Mouse (Mus musculus) E14TG2a.4 (cell line): ENCODE measurements around the gene Nr2f2.
A peak's percentile ranks its signal among the peaks of the same experiment; 100 is the strongest.

Source experiments
- H3K27me3 ChIP-seq: 2 replicates; pipeline ENCODE4 v1.6.1; 2014; ENCODE audit warnings: low read length, control low read depth; ENCODE audit not compliant: insufficient read depth
- H3K36me3 ChIP-seq: 2 replicates; pipeline ENCODE4 v1.6.1; 2014; ENCODE audit warnings: low read length, control low read depth; ENCODE audit not compliant: insufficient read depth
- H3K4me1 ChIP-seq: replicated peaks from 2 replicates; pipeline ENCODE4 v1.6.1; 2014; ENCODE audit warnings: low read depth, low read length, control low read depth
- H3K4me3 ChIP-seq: replicated peaks from 2 replicates; pipeline ENCODE4 v1.5.1; 2014; ENCODE audit warnings: mild to moderate bottlenecking, low read length
- H3K9me3 ChIP-seq: 2 replicates; pipeline ENCODE4 v1.6.1; 2014; ENCODE audit warnings: low read length, control low read depth
- CTCF ChIP-seq: conservative IDR thresholded peaks from 2 replicates; pipeline ENCODE4 v1.5.1; 2014; ENCODE audit warnings: low read length
- NANOG ChIP-seq: IDR thresholded peaks from 2 replicates; pipeline ENCODE4 v1.6.1; 2014; ENCODE audit warnings: borderline replicate concordance, low read length, mixed read lengths
- POU5F1 ChIP-seq: IDR thresholded peaks from 2 replicates; pipeline ENCODE4 v1.6.1; 2014; ENCODE audit warnings: low read length, borderline replicate concordance

Nr2f2 gene

DNA sequence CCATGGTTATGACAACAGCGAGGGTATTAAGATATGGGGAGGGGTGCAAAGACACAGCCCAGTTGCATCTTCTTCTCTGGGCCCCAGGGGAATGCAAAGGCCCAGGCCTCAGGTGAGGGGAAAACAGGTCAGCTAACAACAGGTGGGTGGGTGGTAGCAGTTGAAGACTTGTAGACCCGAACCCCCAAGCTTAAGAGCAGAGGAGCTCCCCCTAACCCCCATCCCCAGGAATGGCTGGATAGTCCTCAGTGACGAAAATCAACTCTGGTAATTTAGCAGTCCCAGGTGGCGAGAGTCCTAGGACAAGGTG lies 2.2 kb upstream of the Nr2f2 start:
- peaks cover 81% of the 10 kb centered on the region for H3K27me3 ChIP-seq
- no peaks in the 10 kb centered on the region for H3K9me3 ChIP-seq
- H3K4me3 ChIP-seq = no peak overlapping the region
- no peak for TF ChIP-seq CTCF
- TF ChIP-seq POU5F1 = no peak
- no peak for TF ChIP-seq NANOG
- H3K4me1 ChIP-seq = peaks cover 49% of the 10 kb centered on the region
- no peaks in the 10 kb centered on the region for H3K36me3 ChIP-seq

DNA sequence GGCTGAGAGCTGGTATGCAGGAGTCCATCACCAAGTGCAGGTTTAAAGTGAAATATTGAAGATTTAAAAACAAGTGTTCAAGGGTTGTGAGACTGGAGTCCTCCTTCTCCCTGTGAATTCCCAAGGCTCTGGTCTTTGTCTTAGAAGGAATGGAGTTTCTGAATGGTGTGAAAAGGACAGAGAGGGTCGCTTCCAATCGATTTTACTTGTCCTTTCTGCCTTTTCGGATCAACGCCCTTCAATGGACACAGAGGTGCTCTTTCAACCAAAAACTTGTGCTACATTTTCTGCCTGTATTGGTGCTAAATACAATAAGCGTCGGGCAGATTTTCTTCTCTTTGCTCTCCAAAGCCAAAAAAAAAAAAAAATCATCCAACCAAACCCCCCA lies 1.7 kb upstream of the Nr2f2 start:
- TF ChIP-seq CTCF (no peak), POU5F1 (no peak), NANOG (no peak)
- H3K4me3 ChIP-seq = no peak overlapping the region
- peaks cover 49% of the 10 kb centered on the region for H3K4me1 ChIP-seq
- H3K36me3 ChIP-seq = no peaks in the 10 kb centered on the region
- H3K9me3 ChIP-seq = no peaks in the 10 kb centered on the region
- H3K27me3 ChIP-seq = peaks cover 85% of the 10 kb centered on the region

GRCm38 (mm10) chr7:70367591-70368267 lies 1.2 kb upstream of the Nr2f2 start:
- TF ChIP-seq POU5F1 = no peak
- no peak for TF ChIP-seq CTCF
- no peak for TF ChIP-seq NANOG
- H3K27me3 ChIP-seq = peaks cover 89% of the 10 kb centered on the region
- peaks cover 49% of the 10 kb centered on the region for H3K4me1 ChIP-seq
- H3K4me3 ChIP-seq = no peak overlapping the region
- H3K36me3 ChIP-seq = no peaks in the 10 kb centered on the region
- H3K9me3 ChIP-seq = 0 out of 2 replicates have a peak, but pooled peaks cover 2% of the 10 kb centered on the region

DNA sequence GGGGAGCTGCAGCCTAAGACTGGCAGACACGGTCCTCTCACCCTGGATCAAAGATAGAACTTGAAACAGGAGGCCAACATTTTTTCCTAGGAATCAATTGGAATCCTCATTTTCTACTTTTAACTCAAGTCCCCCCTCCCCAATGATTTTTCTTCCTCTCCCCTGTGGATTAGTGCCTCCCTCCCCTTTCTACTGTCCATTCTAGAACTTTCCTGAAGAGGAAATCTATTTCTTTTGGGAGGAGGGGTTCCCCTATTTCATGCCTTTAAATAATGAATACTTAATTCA lies 217 bp upstream of the Nr2f2 start:
- H3K4me3 ChIP-seq = no peak overlapping the region
- peaks cover 92% of the 10 kb centered on the region for H3K27me3 ChIP-seq
- TF ChIP-seq NANOG = no peak
- no peak for TF ChIP-seq POU5F1
- TF ChIP-seq CTCF = no peak

GRCm38 (mm10) chr7:70365401-70365811 lies 1.1 kb downstream of the Nr2f2 start:
- peak overlapping the region; percentile 32 for H3K4me3 ChIP-seq
- no peaks in the 10 kb centered on the region for H3K36me3 ChIP-seq
- H3K4me1 ChIP-seq = peaks cover 51% of the 10 kb centered on the region
- H3K27me3 ChIP-seq = peaks cover 87% of the 10 kb centered on the region
- H3K9me3 ChIP-seq = 0 out of 2 replicates have a peak, but pooled peaks cover 5% of the 10 kb centered on the region
- TF ChIP-seq NANOG (no peak), CTCF (no peak), POU5F1 (no peak)

More for the DNA sequence above, 217 bp upstream of the Nr2f2 start:
- no peaks in the 10 kb centered on the region for H3K36me3 ChIP-seq
- peaks cover 54% of the 10 kb centered on the region for H3K4me1 ChIP-seq
- 0 out of 2 replicates have a peak, but pooled peaks cover 5% of the 10 kb centered on the region for H3K9me3 ChIP-seq

GRCm38 (mm10) chr7:70364798-70365197 lies 1.7 kb downstream of the Nr2f2 start:
- H3K9me3 ChIP-seq = 0 out of 2 replicates have a peak, but pooled peaks cover 5% of the 10 kb centered on the region

DNA sequence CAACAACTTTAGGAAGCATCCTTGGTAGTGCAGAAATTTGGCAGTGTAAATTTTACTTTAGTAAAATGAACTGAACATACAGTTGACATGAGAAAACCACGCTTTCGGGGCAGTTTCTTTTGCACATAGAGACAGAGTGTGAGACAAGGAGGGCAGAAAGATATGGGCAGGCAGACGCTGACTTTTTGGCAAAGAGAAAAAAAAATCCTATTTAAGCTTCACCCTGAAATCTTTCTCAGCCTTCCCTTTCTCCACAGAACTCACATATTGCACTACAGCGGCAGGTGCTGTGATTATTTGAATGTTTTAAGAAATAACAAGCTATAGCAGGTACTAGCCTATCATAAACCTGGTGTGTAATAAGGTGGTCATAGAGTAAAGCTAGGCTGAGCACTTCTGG lies 3.2 kb downstream of the Nr2f2 start:
- H3K4me3 ChIP-seq = no peak overlapping the region
- no peaks in the 10 kb centered on the region for H3K36me3 ChIP-seq
- peaks cover 48% of the 10 kb centered on the region for H3K4me1 ChIP-seq
- TF ChIP-seq CTCF (no peak), NANOG (no peak), POU5F1 (no peak)
- peaks cover 84% of the 10 kb centered on the region for H3K27me3 ChIP-seq
- 0 out of 2 replicates have a peak, but pooled peaks cover 5% of the 10 kb centered on the region for H3K9me3 ChIP-seq

More at GRCm38 (mm10) chr7:70364798-70365197, 1.7 kb downstream of the Nr2f2 start:
- peaks cover 84% of the 10 kb centered on the region for H3K27me3 ChIP-seq
- no peak overlapping the region for H3K4me3 ChIP-seq
- TF ChIP-seq NANOG (no peak), CTCF (peak; percentile 19; the same call in 1 of the 2 replicates)
- H3K36me3 ChIP-seq = no peaks in the 10 kb centered on the region
- peaks cover 47% of the 10 kb centered on the region for H3K4me1 ChIP-seq

GRCm38 (mm10) chr7:70362526-70363170 lies 3.9 kb downstream of the Nr2f2 start:
- H3K4me1 ChIP-seq = peaks cover 51% of the 10 kb centered on the region
- no peaks in the 10 kb centered on the region for H3K36me3 ChIP-seq
- H3K9me3 ChIP-seq = 0 out of 2 replicates have a peak, but pooled peaks cover 5% of the 10 kb centered on the region
- peaks cover 84% of the 10 kb centered on the region for H3K27me3 ChIP-seq
- H3K4me3 ChIP-seq = peak overlapping the region; percentile 83; the same call in 1 of the 2 replicates
- TF ChIP-seq NANOG (no peak), POU5F1 (no peak), CTCF (no peak)
